Mouse (Mus musculus) sigmoid colon, adult 10 weeks (tissue): ENCODE results near the gene Lpo. TPM values are rescaled to one million over a fixed set of nuclear protein-coding genes. Genes with fewer than 3 reads are reported as not detected.

Experiments
- polyA plus RNA-seq: library from polyadenylated mRNA; stranded (reverse); fragments of 350-450 nt; fragmentation: Illumina TruSeq; extraction: RNeasy Lipid Tissue Mini Kit (QIAGEN cat#74804); gene quantifications from one replicate; pipeline ENCODE4 v1.2.3, GENCODE M21; 2014; ENCODE audit warnings: low read depth, low replicate concordance

The Lpo gene
- 1.3 TPM for polyA plus RNA-seq

GRCm38 (mm10) chr11:87828239-87828900, at the start of gene Lpo:
Gene Lpo (minus strand): TSS chr11:87828289.

GRCm38 (mm10) chr11:87875436-87875835, 47.3 kb upstream of the Lpo start, which contains the start of gene Epx:
Gene Epx (minus strand): TSS chr11:87875536.

DNA sequence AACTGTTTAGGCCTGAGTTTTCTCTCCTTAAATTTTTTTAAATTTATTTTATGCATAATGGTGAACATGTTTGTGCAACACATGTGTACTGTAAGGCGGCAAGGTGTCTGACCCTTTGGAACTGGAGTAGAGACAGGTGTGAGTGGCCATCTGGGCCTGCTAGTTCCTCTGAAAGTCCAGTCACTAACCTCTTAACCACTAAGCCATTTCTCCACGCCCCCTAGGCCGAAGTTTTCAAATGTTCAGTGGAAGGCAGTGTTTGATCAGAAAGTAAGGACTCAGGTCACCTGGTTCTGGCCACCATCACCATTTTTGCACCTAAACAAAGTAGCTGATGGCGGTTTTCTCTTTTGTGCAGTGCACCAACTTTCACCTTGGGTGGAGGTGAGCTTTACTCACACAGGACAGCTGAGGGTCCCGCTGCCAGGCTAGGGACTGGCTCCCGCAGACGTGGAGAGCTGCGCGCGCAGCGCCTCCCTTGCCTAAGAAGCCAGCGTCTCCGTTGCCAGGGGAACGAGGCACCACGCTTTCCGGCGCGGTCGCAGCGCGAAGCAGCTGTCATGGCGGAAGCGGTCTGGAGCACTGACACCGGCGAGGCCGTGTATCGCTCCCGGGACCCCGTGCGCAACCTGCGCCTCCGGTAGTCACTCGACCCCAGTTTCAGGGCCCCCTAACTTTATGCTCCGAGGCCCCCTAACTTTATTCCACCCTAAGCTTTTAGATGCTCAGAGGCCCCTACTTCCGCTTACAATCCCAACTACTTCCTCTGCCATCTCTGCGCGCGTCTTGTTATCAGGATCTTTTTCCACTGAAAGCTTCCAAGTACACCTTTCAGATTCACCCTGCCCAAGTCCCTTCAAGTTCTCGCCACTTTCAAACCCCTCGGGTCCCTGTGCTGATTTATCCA, 24.9 kb upstream of the Lpo start, which contains the start of gene Mks1:
Gene Mks1 (plus strand): TSS at position 526 of the 907 bp plus-strand sequence.

GRCm38 (mm10) chr11:87793460-87793859, 34.6 kb downstream of the Lpo start, which contains the start of gene Mpo:
Gene Mpo (plus strand): TSS chr11:87793581.

GRCm38 (mm10) chr11:87760301-87761081, 67.6 kb downstream of the Lpo start, which contains the start of gene Tspoap1:
Gene Tspoap1 (plus strand): TSS chr11:87760541.

Other genes starting within 250 kb of the Lpo start
- gene Mtmr4, start 236.1 kb downstream of the Lpo start, polyA plus RNA-seq = 32.9 TPM
- 0.25 TPM for gene Hsf5, start 211.1 kb downstream of the Lpo start, polyA plus RNA-seq
- gene Rnf43, start 165.6 kb downstream of the Lpo start, polyA plus RNA-seq = 15.0 TPM
- 17.7 TPM for gene Supt4a, start 90.7 kb downstream of the Lpo start, polyA plus RNA-seq
- gene Tspoap1, start 67.7 kb downstream of the Lpo start, polyA plus RNA-seq = not detected
- not detected for gene Mpo, start 34.7 kb downstream of the Lpo start, polyA plus RNA-seq
- 1.8 TPM for gene Mks1, start 24.9 kb upstream of the Lpo start, polyA plus RNA-seq
- gene Epx, start 47.2 kb upstream of the Lpo start, polyA plus RNA-seq = not detected
- gene Olfr462, start 64.0 kb upstream of the Lpo start, polyA plus RNA-seq = not detected
- gene Olfr463, start 69.1 kb upstream of the Lpo start, polyA plus RNA-seq = not detected
- gene Olfr464, start 92.7 kb upstream of the Lpo start, polyA plus RNA-seq = not detected
- gene Dynll2, start 159.2 kb upstream of the Lpo start, polyA plus RNA-seq = 94.8 TPM
- gene Srsf1, start 219.1 kb upstream of the Lpo start, polyA plus RNA-seq = 980 TPM
- 109 TPM for gene Vezf1, start 240.0 kb upstream of the Lpo start, polyA plus RNA-seq